Mouse (Mus musculus): ENCODE results near the gene Acaa1b.

Gene Acaa1b

DNA sequence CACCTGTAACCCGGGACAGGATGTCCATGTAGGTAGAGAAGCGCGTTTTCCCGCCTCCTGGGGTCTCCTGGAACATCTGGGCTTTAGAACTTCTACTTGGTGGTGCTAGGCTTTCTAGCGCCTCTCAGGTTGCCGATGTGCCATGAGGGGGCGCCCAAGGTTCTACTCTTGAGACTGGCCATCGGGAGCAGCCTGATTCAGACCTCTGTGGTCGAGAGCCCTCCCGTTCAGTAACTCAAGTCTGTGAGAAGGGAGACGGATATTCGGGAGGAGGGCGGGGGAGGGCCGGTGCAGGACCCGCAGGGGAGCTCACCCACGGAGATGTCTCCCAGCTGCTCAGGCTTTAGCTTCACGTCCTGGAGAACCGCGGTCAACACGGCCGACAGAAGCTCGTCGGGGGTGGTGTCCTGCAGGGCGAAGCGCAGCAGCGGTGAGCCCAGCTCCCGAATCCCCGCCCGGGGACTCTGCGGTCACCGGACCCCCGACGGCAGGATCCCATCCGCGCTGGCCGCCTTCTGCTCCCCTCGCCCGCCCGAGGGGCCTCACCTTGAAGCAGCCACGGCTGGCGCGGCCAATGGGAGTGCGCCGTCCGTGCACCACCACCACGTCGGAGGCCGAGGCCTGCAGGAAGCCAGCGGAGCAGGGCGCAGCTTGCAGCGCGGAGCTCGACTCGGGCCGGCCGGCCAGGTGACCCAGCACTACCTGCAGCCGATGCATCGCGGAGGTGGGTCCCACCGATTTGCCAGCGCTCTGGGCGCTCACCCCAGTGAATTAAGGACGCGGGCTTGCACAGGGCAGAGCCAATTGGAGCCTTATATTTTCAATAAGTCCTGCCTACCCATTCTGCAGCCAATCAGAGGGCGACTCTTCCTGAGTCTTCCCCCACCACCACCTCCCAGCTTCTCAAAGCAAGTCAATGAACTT, at the start of gene Acaa1b:
Acaa1b (minus strand) TSS at position 816 of the 924 bp plus-strand sequence.
- peak; percentile 38 for DNase-seq

GRCm38 (mm10) chr9:119206666-119207065, 49.8 kb upstream of the Acaa1b start:
- no peak for DNase-seq

DNA sequence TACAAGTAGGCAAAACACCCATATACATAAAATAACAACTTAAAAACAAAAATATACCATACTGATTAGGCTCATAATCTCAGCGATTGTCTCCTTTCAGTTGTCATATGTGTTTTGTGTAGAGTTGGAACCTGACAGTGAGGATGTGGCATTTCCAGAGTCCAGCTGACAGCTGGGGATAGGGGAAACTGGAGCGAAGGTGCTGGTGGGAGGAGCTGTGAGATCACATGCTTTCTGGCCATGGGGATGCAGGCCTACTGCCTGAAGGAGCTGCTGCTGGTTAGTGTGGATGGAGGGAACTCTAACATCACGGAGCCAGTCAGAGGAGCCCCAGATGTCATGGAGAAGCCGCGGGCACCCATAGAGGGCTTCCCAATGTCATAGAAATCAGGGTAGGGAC, 48.9 kb upstream of the Acaa1b start:
- no peak for DNase-seq

DNA sequence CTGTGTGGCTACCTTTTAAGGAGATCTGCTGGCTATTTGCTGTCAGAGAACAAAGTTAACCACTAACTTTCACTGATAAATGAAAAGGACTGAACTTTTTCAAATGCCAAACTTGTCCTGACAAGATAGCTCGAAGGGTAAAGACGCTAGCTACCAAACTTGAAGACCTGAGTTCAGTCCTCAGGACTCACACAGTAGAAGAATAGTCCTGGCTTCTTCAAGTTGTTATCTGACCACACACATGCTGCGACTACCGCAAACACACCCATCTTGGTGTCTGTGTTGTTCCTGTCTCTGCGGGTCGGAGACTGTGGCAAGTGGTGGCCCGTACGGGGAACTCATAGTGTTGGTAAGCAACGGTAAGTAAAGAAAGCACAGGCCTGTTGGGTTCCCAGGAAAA, 46.7 kb upstream of the Acaa1b start:
- no peak for DNase-seq

DNA sequence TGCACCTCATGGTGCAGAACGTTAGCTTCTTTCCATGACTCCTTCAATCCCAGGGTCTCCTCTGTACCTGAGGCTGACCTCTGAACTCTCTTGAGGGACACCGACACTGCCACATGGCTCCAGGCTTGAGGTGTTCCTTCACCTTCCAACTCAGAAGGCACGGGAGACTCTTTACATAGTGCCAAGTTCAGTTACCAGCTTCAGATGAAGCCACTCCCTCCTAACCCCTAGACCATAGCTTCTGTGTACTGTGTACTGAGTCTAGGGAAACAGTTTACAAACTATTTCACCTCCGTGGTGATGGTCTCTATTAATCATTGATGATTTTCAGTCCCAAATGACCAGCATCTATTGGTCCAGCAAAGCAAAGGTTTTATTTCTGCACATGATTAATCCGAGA, 44.8 kb upstream of the Acaa1b start:
- no peak for DNase-seq

DNA sequence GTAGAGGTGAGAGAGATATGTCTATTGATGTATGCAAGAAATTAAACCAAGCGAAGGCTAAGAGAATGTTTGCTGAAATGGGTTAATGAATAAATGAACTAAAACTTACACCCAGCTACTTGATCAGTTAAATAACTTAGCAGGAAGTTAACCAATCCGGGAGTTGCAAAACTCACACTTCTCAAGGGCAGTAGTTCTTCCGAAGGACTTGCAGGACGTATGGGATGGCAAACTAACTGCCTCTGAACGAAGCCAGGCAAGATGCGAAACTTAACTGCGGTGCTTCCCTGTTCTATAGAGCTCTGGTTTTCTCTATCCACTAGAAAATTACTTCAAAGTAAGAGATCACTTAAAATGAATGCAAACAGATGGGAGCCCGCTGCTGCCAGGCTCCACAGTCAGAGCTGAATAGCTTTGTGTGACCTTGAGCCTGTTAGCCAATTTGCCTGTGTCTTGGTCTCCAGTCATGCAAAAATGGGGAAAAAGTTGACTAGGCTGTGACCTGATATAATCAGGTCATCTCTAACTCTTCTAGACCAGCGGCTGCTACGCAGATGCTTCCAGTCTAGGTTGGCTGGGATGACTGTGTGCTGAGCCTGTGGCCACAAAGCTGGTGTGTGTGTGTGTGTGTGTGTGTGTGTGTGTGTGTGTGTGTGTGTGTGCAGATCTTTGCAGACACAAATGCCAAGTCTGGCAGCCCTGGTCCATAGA, 42.4 kb upstream of the Acaa1b start:
- no peak for DNase-seq

DNA sequence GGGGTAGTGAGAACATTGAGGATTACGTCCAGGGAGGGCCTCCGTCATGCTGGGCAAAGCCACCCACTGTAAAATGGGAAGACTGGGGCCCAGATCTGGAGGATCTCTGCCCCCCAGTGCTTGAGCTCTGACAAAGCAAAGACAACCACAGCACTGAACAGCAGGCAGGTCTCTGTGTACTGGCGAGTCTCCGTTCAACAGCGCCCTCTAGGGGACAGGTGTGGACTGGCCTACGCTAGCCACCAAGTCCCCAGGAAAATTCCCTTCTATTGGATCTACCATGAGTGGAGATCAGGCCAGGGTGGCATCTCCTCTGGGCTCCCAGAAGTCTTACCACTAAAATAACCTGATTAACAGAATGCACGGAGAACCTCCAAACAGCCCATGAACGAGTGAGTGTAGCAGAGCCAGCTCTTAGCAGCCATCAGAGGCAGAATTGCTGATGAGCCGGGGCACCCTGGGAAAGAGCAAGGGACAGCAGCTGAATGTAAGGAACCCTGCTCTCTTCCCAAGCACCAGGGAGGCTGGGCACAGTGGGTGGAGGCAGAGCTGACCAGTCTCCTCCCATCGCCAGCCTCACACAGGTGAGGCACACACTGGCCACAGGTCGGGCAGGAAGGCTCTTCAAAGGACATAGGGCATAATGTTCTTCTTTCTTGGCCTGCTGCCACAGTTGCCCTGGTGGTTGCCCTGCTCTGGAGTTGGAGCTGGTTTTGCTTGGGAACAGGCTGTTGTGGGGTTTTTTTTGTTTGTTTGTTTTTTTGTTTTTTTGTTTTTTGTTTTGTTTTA, 35.5 kb upstream of the Acaa1b start:
- peak; percentile 9 for DNase-seq

- peak; percentile 10 for DNase-seq
Measured at GRCm38 (mm10) chr9:119181241-119181728, 24.4 kb upstream of the Acaa1b start.

DNA sequence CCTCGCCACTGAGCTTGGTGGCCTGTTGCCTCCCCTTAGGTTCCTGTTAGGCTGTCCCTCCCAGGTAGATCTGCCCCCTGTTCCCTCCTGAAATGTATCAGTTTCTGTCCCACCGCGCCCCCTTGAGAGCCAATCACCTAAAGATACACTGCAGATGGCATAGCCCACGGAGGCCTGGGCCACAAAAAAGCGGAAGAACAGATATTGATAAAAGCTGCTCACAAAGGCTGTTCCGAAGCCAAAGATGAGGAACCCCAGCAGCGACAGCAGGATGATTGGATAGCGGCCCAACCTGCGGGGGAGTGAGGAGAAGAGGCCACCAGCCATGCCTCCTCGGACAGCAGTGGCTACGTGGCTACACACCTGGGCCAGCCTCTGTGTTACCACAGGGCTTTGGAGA, 22.4 kb upstream of the Acaa1b start:
- DNase-seq: no peak

DNA sequence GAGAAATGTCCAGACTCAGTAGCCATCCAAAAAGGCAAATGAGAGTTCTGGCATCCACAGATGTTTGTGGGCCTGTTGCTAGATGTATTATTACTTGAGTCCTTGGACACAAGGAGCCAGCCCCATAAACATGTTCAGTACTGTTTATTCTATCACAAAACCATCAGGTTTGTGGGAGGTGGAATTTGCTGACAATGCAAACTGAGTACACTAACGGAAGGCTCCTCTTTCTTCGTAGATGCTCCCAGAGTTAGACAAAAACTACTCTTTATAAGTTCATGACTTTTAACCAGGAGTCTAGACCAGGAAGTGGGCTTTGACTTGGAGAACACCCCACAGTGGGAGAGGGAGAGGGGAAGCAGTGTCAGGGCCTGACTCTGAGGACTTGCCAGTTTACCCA, 10.7 kb upstream of the Acaa1b start:
- no peak for DNase-seq

DNA sequence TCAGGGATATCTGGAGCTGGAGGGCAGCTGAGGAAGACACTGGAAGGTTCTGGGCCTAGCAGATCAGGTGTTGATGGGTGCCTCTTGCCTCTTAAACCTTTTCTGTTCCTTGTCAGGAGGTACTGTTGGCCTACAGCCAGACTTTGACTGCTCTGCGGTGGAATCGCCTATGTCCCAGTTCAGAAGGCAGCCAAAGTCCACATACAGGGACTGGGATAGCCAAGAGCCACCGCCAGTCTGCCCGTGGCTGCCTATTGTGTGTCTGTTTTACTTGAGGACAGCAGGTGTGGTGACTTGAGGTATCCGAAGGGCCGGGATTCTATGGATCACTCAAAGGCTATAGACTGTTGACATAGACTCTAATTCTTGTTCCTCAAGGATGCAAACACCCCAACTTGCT, 8.7 kb upstream of the Acaa1b start:
- no peak for DNase-seq

DNA sequence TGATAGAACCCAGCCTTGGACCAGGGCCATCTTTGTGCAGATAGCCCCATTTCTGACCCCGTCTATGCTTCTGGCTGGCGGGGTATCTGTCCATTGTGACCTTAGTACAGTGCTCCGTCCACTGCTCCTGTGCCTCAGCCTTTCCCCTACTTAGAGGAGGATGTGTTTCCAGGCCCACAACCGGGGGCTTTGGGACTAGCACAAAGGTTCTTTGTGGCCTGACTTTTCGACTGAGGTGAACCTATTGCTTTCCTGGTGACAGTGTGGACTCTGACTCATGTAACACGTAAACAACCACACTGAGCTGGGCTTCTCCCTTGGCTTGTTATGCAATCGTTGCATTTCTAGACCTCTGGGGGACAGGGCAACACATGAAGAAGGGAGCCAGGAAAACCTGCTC, 7.8 kb upstream of the Acaa1b start:
- no peak for DNase-seq

- no peak for DNase-seq
Measured at GRCm38 (mm10) chr9:119160689-119161088, 3.8 kb upstream of the Acaa1b start.

GRCm38 (mm10) chr9:119158861-119159260, 2.0 kb upstream of the Acaa1b start, which contains the start of gene Gm47289:
Gene Gm47289 (plus strand): TSS chr9:119159161.
- no peak for DNase-seq

GRCm38 (mm10) chr9:119155826-119156225, 1.1 kb downstream of the Acaa1b start:
- DNase-seq: no peak

- no peak for DNase-seq
Measured at GRCm38 (mm10) chr9:119155416-119155815, 1.5 kb downstream of the Acaa1b start.

DNA sequence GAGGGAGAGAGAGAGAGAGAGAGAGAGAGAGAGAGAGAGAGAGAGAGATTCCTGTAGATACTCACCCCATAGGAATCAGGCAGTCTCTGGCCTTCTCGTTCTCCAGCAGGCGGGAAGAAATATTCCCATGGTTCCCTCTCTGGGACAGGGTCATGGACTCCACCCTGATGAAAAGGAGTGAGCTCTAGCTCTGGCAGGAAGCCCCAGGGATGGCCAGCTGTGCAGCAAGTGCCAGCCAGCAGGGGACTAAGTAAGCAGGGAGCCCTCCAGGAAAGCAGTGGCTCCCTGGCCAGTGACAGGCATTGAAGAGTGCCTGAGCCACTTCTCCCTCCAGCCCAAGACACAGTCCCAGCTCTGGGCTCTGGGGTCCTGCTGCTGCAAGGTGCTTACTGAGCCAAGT, 5.1 kb downstream of the Acaa1b start:
- no peak for DNase-seq

GRCm38 (mm10) chr9:119149601-119150000, 7.3 kb downstream of the Acaa1b start:
- DNase-seq: no peak

- DNase-seq: no peak
Measured at GRCm38 (mm10) chr9:119146098-119146770, 10.7 kb downstream of the Acaa1b start.

DNA sequence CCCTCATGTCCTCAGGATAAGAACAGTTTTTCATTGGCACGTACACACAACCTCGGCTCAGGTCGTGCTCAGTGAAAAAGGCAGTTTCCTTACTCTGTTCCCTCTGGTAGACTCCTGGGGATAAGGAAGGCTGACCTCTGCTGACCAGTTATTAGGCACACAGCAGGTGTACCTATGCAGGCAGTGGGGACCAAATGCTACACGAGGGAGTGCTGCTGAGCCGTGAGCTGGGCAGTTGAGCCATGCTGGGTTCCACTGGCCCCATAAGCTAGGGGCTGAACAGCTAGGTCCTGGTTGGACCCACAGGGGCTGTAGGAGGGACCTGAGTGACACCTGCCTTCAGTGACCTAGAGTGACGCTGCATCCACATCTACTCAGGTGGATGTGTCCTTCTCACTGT, 11.3 kb downstream of the Acaa1b start:
- DNase-seq: no peak

DNA sequence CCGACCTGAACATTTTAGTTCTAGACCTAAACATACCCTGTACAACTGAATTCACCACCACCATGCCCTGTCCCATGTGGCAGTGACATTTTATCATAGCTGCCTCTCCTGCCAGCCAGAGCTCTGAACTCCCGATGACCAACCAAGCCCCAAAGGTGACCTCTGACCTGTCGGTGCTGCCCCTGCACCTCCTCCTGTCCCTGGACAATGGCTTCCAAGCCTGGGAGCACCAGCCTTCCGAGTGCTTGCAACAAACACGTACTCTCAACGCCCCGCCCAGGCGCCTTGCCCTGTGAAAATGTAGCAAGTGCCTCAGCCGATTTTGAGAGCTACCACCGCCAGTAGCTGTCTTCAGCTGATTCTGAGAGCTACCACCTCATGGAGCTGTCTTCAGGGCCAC, 11.8 kb downstream of the Acaa1b start:
- DNase-seq: no peak

DNA sequence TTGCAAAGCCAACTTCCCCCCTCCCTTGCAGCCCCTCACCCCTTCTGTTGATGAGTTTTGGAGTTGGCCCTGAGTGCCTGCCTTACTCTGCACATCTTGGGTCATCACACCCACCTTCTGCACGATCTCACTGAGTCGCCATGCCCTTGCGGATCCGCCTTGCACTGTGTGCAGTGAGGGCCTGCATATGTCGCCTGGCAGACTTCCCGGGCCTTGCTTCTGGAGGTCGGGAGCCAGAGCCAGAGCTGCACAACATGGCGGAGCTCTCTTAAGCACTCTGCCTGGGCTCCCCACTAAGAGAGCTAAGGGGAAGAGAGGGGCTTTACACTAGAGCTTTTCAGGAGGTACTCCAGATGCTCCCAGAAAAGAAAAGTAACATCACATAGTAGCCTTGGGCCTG, 12.2 kb downstream of the Acaa1b start:
- peak; percentile 14 for DNase-seq

DNA sequence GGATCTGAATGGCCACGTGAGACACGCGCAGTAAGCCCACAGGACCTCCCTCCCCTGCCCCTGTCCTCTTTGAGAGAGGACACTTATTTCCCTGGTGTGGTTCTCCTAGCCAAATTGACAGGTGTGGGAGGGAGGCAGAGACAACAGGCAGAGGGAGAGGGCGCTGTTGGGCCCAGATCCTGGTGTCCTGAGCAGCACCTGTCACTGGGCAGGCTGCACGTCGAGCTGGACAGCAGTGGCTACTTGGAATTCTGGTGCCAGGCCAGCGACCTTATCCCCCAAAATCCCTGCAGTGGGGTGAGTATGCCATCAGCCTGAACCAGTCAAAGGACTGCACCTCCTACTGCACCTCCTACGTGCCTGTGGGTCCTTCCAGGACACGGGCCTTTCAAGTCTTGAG, 13.5 kb downstream of the Acaa1b start:
- no peak for DNase-seq

Measured in cerebellum, adult 9-10 months (tissue).